Mouse (Mus musculus) forebrain, embryonic 11.5 days (tissue): ENCODE results near the gene Optc. TPM values are rescaled to one million over a fixed set of nuclear protein-coding genes. Genes with fewer than 3 reads are reported as not detected.
A peak's percentile ranks its signal among the peaks of the same experiment; 100 is the strongest.

Source experiments
- ATAC-seq: fragments of 200-750 bp; cut with Nextera tagmentation; replicated peaks from 2 replicates; pipeline ENCODE4 v1.8.0; 2017; ENCODE audit warnings: moderate TSS enrichment; ENCODE audit not compliant: low FRiP score
- DNase-seq: peaks from one replicate; pipeline ENCODE4 v3.0.0-alpha.2; 2017; ENCODE audit warnings: low spot score
- H3K27ac ChIP-seq: fragments of 300-500 bp; sonication (generic); 2 replicates; pipeline ENCODE4 v1.5.1; 2014; ENCODE audit warnings: low read depth, low read length
- H3K27me3 ChIP-seq: fragments of 300-500 bp; sonication (generic); 2 replicates; pipeline ENCODE4 v1.6.1; 2014; ENCODE audit warnings: mild to moderate bottlenecking, low read length, mixed read lengths; ENCODE audit not compliant: control insufficient read depth, insufficient read depth
- H3K36me3 ChIP-seq: fragments of 300-500 bp; sonication (generic); 2 replicates; pipeline ENCODE4 v1.6.1; 2014; ENCODE audit warnings: mild to moderate bottlenecking, low read length, moderate library complexity, mixed read lengths; ENCODE audit not compliant: control insufficient read depth, insufficient read depth
- H3K4me1 ChIP-seq: fragments of 300-500 bp; sonication (generic); replicated peaks from 2 replicates; pipeline ENCODE4 v1.6.1; 2014; ENCODE audit warnings: low read length, mixed read lengths; ENCODE audit not compliant: control insufficient read depth, insufficient read depth
- H3K4me2 ChIP-seq: fragments of 300-500 bp; sonication (generic); 2 replicates; pipeline ENCODE4 v1.6.1; 2014; ENCODE audit warnings: low read depth, mild to moderate bottlenecking, low read length, moderate library complexity, mixed read lengths; ENCODE audit not compliant: severe bottlenecking
- H3K4me3 ChIP-seq: fragments of 300-500 bp; sonication (generic); 2 replicates; pipeline ENCODE4 v1.5.1; 2014; ENCODE audit warnings: low read depth, low read length
- H3K9ac ChIP-seq: fragments of 300-500 bp; sonication (generic); 2 replicates; pipeline ENCODE4 v1.6.1; 2014; ENCODE audit warnings: low read length
- H3K9me3 ChIP-seq: fragments of 300-500 bp; sonication (generic); 2 replicates; pipeline ENCODE4 v1.6.1; 2016; ENCODE audit warnings: low read length, mixed read lengths; ENCODE audit not compliant: control insufficient read depth
- WGBS: fragments of 180-500 bp; shearing (Covaris S2); extraction: QIAGEN DNeasy Blood & Tissue Kit; methylation state at CpG from one replicate; pipeline ENCODE4 v1.1.7; 2014; 5-methylcytosine and 5-hydroxymethylcytosine counted together
- polyA plus RNA-seq: library from polyadenylated mRNA; unstranded; fragments of >200 nt; fragmentation: Nextera tagmentation; extraction: Ambion mirVana; gene quantifications from 2 replicates; pipeline ENCODE4 v1.2.1, GENCODE M21; 2014

The Optc gene
- polyA plus RNA-seq, 1 experiment from 2014 or later, result 2.6 TPM

DNA sequence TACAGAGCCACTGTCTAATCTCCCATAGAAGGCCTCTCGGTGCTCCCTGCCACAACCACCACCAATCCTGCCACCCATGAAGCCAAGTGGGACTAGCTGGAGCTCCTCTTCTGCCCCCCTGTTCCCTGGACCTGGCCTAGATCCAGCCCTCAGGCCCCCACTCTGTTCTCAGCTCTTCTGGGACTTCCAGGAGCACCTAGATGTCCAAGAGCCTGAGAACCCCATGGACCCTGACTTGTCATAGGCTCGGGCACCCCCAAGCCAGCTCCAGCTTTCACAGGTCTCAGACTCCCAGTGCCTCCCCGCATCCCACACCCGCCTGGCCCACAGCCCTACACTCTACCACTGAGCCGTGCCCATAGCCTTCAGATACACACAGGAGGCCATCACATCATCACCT is 15.3 kb upstream of the Optc start:
- no peak overlapping the region for H3K4me2 ChIP-seq
- no peaks in the 10 kb centered on the region for H3K36me3 ChIP-seq
- H3K27me3 ChIP-seq, result no peaks in the 10 kb centered on the region
- DNase-seq (no peak), ATAC-seq (no peak)
- H3K27ac ChIP-seq, result no peak overlapping the region
- H3K4me1 ChIP-seq, result peaks cover 18% of the 10 kb centered on the region; the same call in 1 of the 2 replicates
- no peaks in the 10 kb centered on the region for H3K9me3 ChIP-seq
- H3K9ac ChIP-seq, result no peak overlapping the region
- WGBS, result 93% methylated on average over 5 of the region's 5 CpGs
- H3K4me3 ChIP-seq, result no peak overlapping the region

DNA sequence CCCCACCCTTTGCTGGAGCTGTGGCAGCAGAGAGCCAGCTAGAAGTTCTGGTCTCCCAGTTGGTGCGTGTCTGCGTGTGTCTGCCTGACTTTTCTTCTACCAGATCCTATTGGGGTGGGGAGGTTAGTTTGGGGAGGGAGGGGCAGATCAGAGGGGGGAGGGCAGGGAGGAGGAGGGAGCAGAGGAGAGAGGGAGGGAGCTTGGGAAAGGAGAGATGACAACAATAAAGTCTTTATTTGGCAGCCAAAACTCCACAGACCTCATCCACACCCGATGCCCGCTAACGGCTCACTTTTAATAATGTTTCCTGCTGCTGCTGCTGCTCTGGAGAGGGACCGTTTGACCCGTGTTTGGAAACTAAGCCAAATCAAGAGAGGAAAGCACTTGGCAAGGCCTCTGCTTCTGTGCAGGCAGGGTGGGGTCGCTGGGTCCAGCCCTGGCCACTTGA is 13.5 kb upstream of the Optc start, which contains the start of gene Prelp:
Gene Prelp (minus strand): TSS at position 111 of the 448 bp plus-strand sequence.
- Histone ChIP-seq H3K27ac (no peak within 1 kb of the TSS), H3K4me1 (peaks cover 23% of the 10 kb centered on the region; the same call in 1 of the 2 replicates), H3K4me3 (no peak within 1 kb of the TSS), H3K36me3 (no peaks in the 10 kb centered on the region), H3K9me3 (no peaks in the 10 kb centered on the region), H3K4me2 (no peak within 1 kb of the TSS; the same call in 1 of the 2 replicates), H3K27me3 (no peaks in the 10 kb centered on the region), H3K9ac (no peak within 1 kb of the TSS)
- WGBS, result 17% methylated on average over 8 of the region's 8 CpGs
- DNase-seq (no peak), ATAC-seq (peak; percentile 29; the same call in 1 of the 2 replicates)

DNA sequence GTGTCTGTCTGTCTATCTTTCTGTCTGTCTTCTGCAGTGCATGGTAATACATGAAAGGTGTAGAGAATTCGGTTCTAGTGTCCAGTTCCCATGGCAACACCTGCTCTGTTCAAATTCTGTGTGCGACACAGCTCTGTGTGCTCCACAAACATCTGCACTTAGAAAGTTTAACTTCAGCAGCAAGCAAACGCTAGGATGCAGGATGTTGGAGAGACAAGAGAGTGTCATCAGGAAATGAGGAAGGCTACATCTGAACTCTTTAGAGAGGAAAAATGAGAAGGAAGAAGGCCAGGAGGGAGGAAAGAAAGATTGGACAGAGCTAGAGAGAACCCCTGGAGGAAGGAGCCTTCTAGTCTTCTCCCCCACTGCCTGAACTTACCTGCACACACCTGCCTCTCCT is 13.1 kb upstream of the Optc start:
- no peak overlapping the region for H3K27ac ChIP-seq
- WGBS, result 19% methylated on average over 3 of the region's 3 CpGs
- DNase-seq (no peak), ATAC-seq (no peak)
- no peak overlapping the region for H3K9ac ChIP-seq
- H3K4me1 ChIP-seq, result peaks cover 23% of the 10 kb centered on the region; the same call in 1 of the 2 replicates
- H3K27me3 ChIP-seq, result no peaks in the 10 kb centered on the region
- no peak overlapping the region for H3K4me3 ChIP-seq
- H3K4me2 ChIP-seq, result no peak overlapping the region; the same call in 1 of the 2 replicates
- H3K9me3 ChIP-seq, result no peaks in the 10 kb centered on the region
- H3K36me3 ChIP-seq, result no peaks in the 10 kb centered on the region

DNA sequence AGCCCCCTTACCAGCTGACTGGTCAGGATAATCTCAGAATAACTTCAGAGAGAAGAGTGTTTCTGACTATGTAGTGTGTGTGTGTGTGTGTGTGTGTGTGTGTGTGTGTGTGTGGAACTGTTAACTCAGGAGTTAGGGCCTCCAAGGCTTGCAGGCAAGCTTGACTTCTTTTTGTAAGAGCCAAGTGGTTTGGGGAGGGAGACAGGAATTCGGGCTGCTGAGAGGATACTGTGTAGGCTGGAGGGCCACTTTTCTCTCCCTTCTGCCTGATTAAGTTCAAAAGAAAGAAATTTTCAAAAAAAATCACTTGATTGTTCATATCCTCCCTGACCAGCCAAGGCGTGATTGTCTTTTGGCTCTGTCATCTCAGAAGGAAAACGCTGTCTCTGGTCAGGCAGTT is 12.6 kb upstream of the Optc start:
- no peak for DNase-seq
- H3K9me3 ChIP-seq, result no peaks in the 10 kb centered on the region
- H3K27ac ChIP-seq, result no peak overlapping the region
- ATAC-seq, result no peak
- H3K36me3 ChIP-seq, result no peaks in the 10 kb centered on the region
- no peaks in the 10 kb centered on the region for H3K27me3 ChIP-seq
- H3K4me1 ChIP-seq, result peaks cover 23% of the 10 kb centered on the region; the same call in 1 of the 2 replicates
- no peak overlapping the region for H3K9ac ChIP-seq
- H3K4me2 ChIP-seq, result no peak overlapping the region
- 15% methylated on average over 3 of the region's 3 CpGs for WGBS
- H3K4me3 ChIP-seq, result no peak overlapping the region

GRCm38 (mm10) chr1:133918088-133918470 is 10.3 kb upstream of the Optc start:
- peak overlapping the region; percentile 27 for H3K9ac ChIP-seq
- H3K27ac ChIP-seq, result peak overlapping the region; percentile 53; the same call in 1 of the 2 replicates
- no peaks in the 10 kb centered on the region for H3K27me3 ChIP-seq
- H3K36me3 ChIP-seq, result no peaks in the 10 kb centered on the region
- DNase-seq, result no peak
- H3K9me3 ChIP-seq, result no peaks in the 10 kb centered on the region
- ATAC-seq, result peak; percentile 42; the same call in 1 of the 2 replicates
- no peak overlapping the region for H3K4me3 ChIP-seq
- WGBS, result 33% methylated on average over 6 of the region's 6 CpGs
- H3K4me2 ChIP-seq, result peak overlapping the region; percentile 18; the same call in 1 of the 2 replicates
- H3K4me1 ChIP-seq, result peaks cover 23% of the 10 kb centered on the region; the same call in 1 of the 2 replicates

DNA sequence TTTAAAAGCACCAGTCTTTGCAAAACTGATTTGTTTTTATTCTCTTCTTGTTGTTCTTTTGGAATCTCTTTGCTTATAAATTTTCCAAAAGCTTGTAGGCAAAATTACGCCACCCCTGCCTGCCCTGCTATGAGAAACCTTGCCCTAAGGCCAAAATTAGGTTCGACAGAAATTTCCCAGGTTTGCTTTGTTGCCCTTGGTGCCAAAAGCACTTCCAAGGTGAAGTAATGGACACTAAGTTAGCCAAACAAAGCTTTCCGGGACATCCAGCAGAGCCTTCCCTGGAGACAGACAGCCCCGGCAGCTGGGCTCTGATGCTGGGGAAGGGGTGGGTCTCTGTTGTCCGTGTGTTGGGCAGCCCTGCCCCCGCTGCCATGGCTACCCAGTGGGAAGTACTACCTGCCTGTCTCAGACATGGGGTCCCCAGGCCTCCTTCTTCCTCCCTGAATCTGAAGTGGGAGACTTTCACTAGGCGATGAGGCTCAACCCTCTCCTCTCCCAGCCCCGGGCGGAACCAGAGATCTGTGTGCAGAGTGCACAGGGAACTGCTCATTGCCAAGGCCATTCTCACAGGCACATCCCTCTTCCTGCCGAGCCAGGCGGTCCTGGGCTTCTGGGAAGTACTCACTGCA is 9.8 kb upstream of the Optc start:
- Histone ChIP-seq H3K27ac (peak overlapping the region; percentile 53; the same call in 1 of the 2 replicates), H3K27me3 (no peaks in the 10 kb centered on the region), H3K9ac (peak overlapping the region; percentile 27), H3K4me1 (peaks cover 23% of the 10 kb centered on the region; the same call in 1 of the 2 replicates), H3K4me3 (no peak overlapping the region), H3K36me3 (no peaks in the 10 kb centered on the region), H3K4me2 (peak overlapping the region; percentile 18; the same call in 1 of the 2 replicates), H3K9me3 (no peaks in the 10 kb centered on the region)
- ATAC-seq, result no peak
- DNase-seq, result peak; percentile 65
- WGBS, result 22% methylated on average over 11 of the region's 11 CpGs

DNA sequence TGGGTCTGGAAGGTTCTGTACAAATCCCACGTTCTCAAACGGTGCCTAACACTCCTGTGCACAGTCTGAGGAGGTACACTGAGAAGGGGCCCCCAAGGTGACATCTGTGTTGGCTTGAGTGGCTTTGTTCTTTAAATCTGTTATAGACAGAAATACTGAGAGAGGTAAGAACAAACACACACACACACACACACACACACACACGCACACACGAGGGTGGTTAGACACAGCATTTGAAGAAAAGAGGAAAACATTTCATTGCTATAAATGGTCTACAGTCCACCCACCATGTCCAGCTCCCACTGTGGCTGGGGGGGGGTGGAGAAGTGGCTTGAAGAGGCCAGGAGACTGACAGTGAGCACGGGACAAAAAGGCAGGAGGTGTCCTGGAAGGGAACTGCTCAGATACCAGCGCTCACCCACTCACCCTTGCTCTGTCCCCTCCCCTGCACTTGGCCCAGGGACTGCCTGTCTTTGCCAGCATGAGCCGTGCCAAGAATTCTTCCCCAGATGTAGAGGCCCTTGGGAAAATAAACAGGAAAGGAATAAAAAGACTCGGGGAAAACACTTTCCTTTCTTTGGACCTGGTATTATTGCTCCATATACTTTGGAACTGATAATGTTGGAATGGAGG is 8.0 kb upstream of the Optc start:
- H3K4me1 ChIP-seq, result peaks cover 16% of the 10 kb centered on the region; the same call in 1 of the 2 replicates
- DNase-seq (no peak), ATAC-seq (no peak)
- no peaks in the 10 kb centered on the region for H3K9me3 ChIP-seq
- no peak overlapping the region for H3K9ac ChIP-seq
- H3K4me2 ChIP-seq, result no peak overlapping the region
- 74% methylated on average over 8 of the region's 8 CpGs for WGBS
- H3K4me3 ChIP-seq, result no peak overlapping the region
- H3K27me3 ChIP-seq, result no peaks in the 10 kb centered on the region
- no peak overlapping the region for H3K27ac ChIP-seq
- no peaks in the 10 kb centered on the region for H3K36me3 ChIP-seq

DNA sequence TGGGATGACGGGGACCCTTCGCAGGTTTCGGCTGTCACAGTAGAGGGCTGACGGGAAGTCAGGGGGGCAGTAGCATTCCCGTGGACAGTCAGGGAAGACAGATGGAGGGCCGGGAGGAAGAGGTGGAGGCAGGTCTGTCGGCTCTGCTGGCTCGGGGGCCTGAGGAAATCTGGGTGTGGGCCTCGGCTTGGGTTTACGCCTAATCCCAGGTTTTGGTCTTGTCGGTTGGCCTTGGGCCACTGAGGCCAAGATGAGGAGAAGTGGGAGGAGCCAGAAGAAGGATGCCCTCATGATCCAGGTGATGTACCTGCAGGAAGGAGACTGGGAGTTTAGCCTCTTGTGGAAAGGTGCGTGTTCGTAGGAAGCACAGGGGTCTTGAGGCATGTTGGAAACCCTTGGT is 7.3 kb upstream of the Optc start:
- Histone ChIP-seq H3K9ac (no peak overlapping the region), H3K27ac (no peak overlapping the region), H3K4me2 (no peak overlapping the region), H3K4me3 (no peak overlapping the region), H3K27me3 (no peaks in the 10 kb centered on the region), H3K9me3 (no peaks in the 10 kb centered on the region), H3K36me3 (no peaks in the 10 kb centered on the region), H3K4me1 (peaks cover 12% of the 10 kb centered on the region; the same call in 1 of the 2 replicates)
- no peak for DNase-seq
- no peak for ATAC-seq
- WGBS, result 92% methylated on average over 13 of the region's 13 CpGs
